Mouse (Mus musculus): ENCODE data around the gene Pdzrn4. TPM values are rescaled to one million over a fixed set of nuclear protein-coding genes. Genes with fewer than 3 reads are reported as not detected.

Gene Pdzrn4
- not detected for total RNA-seq (2023)

GRCm38 (mm10) chr15:92396770-92397608 is at the start of gene Pdzrn4:
Gene Pdzrn4 (plus strand): TSS chr15:92396881.

Measured in CD4-positive naive resting alpha-beta T cell, adult 57 days (primary cell).